Mouse (Mus musculus): ENCODE results near the gene Bola1.
"Not testable (repeated sequence)": the region's sequence is repeated elsewhere in the genome, so short reads cannot be mapped to it uniquely, and the experiment has no call there.

The Bola1 gene

GRCm38 (mm10) chr3:96246427-96246856, 26.9 kb upstream of the Bola1 start, which contains the start of gene Hist2h3c1:
Hist2h3c1 (plus strand) TSS chr3:96246685.
- DNase-seq, result not testable (repeated sequence)

GRCm38 (mm10) chr3:96246018-96246417, 26.5 kb upstream of the Bola1 start:
- not testable (repeated sequence) for DNase-seq

- peak; percentile 90 for DNase-seq
Observed at GRCm38 (mm10) chr3:96245003-96245886, 25.7 kb upstream of the Bola1 start, which contains the start of gene Hist2h2aa1. Hist2h2aa1 (plus strand) TSS chr3:96245497.

- DNase-seq, result peak; percentile 41
Observed at GRCm38 (mm10) chr3:96243921-96244572, 24.5 kb upstream of the Bola1 start.

GRCm38 (mm10) chr3:96240799-96241197, 21.3 kb upstream of the Bola1 start:
- DNase-seq, result no peak

- peak; percentile 95 for DNase-seq
Observed at GRCm38 (mm10) chr3:96239949-96240798, 20.7 kb upstream of the Bola1 start, which contains the start of gene Hist2h2aa2. Hist2h2aa2 (minus strand) TSS chr3:96240276.

GRCm38 (mm10) chr3:96238954-96239793, 19.7 kb upstream of the Bola1 start, which contains the start of gene Hist2h3c2:
Hist2h3c2 (minus strand) TSS chr3:96239127.
- DNase-seq, result peak; percentile 51

- no peak for DNase-seq
Observed at GRCm38 (mm10) chr3:96237904-96238511, 18.5 kb upstream of the Bola1 start.

GRCm38 (mm10) chr3:96237335-96237903, 17.9 kb upstream of the Bola1 start:
- DNase-seq, result no peak

- no peak for DNase-seq
Observed at GRCm38 (mm10) chr3:96236834-96237334, 17.4 kb upstream of the Bola1 start.

- DNase-seq, result no peak
Observed at GRCm38 (mm10) chr3:96235836-96236235, 16.3 kb upstream of the Bola1 start.

GRCm38 (mm10) chr3:96234914-96235313, 15.4 kb upstream of the Bola1 start:
- DNase-seq, result no peak

- no peak for DNase-seq
Observed at GRCm38 (mm10) chr3:96231758-96232120, 12.2 kb upstream of the Bola1 start.

- DNase-seq, result no peak
Observed at GRCm38 (mm10) chr3:96230910-96231757, 11.6 kb upstream of the Bola1 start.

- no peak for DNase-seq
Observed at GRCm38 (mm10) chr3:96230404-96230803, 10.9 kb upstream of the Bola1 start.

- no peak for DNase-seq
Observed at GRCm38 (mm10) chr3:96228828-96229227, 9.3 kb upstream of the Bola1 start.

GRCm38 (mm10) chr3:96226695-96227648, 7.5 kb upstream of the Bola1 start:
- DNase-seq, result no peak

GRCm38 (mm10) chr3:96225421-96225820, 5.9 kb upstream of the Bola1 start:
- no peak for DNase-seq

GRCm38 (mm10) chr3:96222774-96223173, 3.3 kb upstream of the Bola1 start:
- DNase-seq, result no peak
